Mouse (Mus musculus) CD4-positive, CD25-positive, alpha-beta regulatory T cell, adult 4 months (primary cell): Measurements from ENCODE around the gene Slc51a. TPM values are rescaled to one million over a fixed set of nuclear protein-coding genes. Genes with fewer than 3 reads are reported as not detected.
A peak's percentile ranks its signal among the peaks of the same experiment; 100 is the strongest.
"Not testable (repeated sequence)": the region's sequence is repeated elsewhere in the genome, so short reads cannot be mapped to it uniquely, and the experiment has no call there.

Experiments
- ATAC-seq: one replicate; pipeline ENCODE4 v1.8.0; 2017
- polyA plus RNA-seq, 2 experiments: library from polyadenylated mRNA; unstranded; fragments of 100-300 nt; shearing (Covaris generic); gene quantifications; one replicate each; pipeline ENCODE4 v1.2.1; 2017

Slc51a gene
- polyA plus RNA-seq, 2 experiments from 2014 or later = not detected

DNA sequence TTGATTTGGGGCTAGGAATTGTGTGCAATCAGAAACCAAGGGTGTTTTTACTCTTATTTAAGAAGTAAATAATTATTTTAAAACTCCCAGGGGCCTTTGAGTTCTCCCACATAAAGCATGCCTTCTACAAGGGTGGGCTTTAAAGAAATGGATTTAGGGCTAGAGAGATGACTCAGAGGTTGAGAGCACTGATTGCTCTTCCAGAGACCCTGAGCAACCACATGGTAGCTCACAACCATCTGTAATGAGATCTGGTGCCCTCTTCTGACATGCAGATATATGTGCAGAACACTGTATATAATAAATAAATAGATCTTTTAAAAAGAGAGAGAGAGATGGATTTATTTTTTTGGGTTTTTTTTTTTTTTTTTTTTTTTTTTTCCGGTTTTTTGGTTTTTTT lies 22.8 kb downstream of the Slc51a start:
- no peak for ATAC-seq

DNA sequence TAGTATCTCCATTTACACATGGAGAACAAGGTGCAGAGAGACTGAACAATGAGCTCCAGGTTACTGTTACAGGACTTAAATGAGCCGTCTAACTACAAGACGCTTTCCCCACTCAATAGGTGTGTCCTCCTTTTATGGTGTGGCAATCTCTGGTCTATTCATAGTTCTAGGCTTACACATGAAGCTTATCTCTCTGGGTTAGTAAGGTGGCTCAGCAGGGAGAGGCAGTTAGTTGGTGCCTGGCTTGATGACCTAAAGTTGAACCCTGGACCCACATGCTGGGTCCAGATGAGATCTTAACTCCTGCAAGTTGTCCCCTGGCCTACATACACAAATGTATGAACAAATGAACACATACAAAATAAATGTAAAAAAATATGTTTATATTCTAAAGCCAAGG lies 24.3 kb downstream of the Slc51a start:
- ATAC-seq = no peak

DNA sequence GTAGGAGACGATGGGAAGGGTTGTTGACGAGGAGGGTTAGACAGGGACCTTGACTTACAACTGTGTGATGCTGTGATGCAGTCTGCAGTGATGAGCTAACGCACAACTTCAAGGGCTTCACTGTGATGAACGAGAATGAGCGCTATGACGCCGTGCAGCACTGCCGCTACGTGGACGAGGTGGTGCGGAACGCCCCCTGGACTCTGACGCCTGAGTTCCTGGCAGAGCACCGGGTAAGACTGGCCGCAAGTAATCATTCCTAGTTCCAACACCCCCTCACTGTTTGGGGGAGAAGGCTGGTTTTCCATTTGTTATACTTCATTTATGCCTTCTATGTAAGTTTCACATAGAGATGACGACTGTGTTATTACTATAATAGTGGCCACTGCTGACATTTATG lies 24.7 kb downstream of the Slc51a start:
- ATAC-seq = no peak

DNA sequence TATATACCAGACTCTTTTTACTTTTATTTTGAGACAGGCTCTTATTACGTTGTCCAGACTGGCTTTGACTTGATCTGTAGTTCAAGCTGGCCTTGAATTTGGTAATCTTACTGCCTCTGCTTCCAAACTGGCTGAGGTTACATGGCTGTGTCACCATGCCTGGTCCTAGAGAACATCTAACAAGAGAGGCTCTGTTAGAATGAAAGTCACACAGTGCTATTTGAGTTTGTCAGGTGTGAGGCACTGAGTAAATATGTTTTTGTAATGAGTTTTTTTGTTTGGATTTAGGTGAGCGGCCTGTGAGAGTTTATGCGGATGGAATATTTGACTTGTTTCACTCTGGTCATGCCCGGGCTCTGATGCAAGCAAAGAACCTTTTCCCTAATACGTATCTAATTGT lies 26.0 kb downstream of the Slc51a start:
- ATAC-seq = no peak

DNA sequence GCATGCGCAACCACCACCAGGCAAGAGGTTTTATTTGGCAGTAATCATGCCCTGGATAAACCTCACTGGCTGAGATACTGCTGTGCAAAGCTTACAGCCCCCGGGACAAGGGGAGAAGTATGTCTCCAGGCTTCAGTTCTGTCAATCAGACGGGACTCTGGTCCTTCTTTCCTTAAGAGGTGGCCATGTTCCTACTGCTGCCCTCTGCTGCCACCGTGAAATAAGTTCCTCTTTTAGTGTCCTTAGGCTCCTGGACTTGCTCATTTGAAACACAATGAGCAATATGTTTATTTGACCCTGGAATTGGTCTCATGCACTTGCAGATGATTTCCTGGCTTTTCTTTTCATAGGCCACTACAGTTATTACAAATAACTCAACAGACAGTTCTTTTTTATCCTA lies 27.2 kb downstream of the Slc51a start:
- ATAC-seq = no peak

DNA sequence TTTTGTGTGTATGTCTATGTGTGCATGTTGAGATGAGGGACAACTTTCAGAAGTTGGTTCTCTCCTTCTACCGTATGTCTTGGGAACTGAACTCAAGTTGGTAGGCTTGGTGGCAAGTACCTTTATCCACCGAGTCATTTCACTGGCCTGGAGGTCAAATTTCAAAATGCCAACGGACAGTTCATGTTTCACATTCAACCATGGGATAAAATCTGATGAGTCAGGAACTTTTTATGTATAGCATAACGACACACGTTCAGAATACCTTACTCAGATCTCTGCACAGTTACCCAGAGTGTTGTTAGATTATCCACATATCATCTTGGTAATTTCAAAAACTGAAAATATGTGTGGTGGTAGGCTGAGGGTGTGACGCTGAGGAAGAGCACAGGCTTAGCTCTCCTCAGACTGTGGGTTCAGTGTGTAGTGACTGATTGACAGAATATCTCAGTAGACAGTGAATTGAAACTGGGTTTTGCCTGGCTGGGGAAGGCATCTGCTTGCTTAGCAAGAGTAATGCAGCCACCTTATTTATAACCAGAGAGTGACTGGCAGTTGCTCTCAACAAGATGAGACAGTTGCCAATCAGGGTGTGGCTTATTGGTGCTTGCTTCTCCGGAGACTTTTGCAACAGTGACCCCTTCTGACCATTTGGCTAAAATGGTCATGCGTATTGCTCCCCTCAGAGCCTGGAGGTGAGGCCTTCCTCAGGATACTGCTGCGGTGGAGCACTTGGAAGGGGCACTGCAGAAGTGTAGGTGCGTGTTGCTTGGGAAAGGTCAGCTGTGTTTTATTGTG lies 29.9 kb downstream of the Slc51a start:
- no peak for ATAC-seq

DNA sequence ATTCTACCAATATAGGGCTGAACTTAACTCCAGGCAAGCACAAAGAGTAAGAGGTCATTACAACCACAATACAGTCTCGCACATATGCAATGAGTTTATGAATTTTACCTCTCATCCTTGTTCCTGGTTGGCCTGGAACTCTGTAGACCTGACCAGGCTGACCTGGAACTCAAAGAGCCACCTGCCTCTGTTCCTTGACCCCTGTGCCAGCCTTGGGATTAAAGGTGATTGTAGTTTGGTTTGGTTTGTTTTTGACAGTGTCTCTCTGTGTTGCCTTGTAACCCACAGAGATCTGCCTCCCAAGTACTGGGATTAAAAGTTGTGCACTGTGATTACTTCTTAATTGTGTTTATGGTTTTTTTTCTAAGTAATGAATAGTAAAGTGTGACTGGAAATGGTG lies 30.9 kb downstream of the Slc51a start:
- no peak for ATAC-seq

DNA sequence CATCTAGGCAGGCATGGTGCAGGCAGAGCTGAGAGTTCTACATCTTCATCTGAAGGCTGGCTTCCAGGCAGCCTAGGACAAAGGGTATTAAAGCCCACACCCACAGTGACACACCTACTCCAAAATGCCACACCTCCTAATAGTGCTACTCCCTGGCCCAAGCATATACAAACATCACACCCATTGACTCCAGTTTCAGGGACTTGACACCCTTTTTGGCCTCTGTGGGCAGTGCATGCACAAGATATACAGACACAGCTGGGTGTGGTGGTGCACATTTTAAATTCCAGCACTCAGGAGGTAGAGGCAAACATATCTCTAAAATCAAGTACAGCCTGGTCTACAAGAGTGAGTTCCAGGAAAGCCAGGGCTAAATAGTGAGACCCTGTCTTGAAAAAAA lies 31.6 kb downstream of the Slc51a start:
- no peak for ATAC-seq

DNA sequence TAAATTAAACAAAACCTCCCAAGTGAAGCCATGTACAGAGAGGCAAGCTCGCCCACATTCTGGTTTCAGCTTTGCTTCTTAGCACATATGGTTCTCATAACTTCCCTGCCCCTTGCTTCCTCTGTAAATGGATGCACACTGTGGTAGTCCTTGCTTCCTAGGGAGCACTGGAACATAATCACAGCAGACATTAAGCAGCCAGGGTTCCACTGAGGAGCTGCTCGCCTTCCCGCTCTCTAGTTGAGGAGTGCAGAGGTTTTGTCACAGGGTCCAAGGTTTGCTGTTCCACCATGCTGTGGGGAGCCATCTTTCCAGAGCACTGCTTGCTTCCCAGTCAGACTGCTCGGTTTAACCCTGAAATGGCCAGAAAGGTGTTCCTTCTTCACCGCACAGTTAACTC lies 33.0 kb downstream of the Slc51a start:
- ATAC-seq = no peak

DNA sequence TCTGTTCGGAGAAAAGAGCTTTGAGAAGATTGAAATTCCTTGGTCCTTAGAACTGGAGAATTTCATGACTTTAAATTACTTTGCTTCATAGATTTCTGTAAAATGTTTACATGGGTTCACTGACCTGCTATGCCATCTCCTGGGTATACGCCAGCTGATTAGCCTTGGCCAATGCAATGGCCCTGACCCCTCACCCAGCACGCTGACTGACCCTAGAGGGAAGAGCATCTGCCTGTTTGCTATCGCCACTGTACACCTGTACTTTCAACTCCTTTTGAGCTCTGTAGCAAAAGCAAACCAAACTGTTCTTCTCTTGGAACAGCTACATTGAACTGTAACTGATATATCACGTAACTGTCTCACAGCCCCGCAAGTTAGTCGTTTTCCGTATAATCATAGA lies 34.6 kb downstream of the Slc51a start:
- no peak for ATAC-seq

DNA sequence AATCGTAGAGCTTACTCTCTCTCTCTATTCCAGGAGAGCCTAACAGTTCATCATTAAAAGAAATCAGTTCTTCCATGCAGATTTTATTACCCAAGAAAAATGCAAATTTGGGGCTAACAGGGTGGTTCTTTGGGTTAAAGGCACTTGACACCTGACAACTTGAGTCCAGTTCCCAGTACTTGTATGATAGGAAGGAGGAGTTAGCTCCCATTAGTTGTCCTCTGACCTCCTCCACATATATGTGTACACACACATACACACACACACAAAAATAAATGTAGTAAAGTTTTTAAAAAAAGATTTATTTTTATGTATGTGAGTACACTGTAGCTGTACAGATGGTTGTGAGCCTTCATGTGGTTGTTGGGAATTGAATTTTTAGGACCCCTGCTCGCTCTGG lies 37.5 kb downstream of the Slc51a start:
- no peak for ATAC-seq

DNA sequence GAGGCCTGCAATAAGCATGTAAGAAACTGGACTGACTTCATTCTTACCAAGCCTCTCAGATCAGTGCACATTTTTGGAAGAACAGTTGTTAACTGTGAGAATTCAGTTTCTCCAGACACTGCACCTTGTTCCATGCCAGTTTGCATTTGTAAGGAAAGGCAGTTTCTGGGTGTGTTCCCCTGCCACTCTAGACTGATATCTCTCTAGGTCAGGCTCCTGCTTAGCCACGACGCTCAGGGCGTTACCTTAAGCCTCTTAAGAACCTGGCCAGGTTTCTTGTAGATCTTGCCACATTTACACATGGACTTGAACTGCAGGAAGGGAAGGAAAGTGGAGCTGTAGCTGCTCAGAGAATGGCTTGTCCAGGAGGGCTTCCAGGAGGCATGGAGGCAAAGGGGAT lies 38.0 kb downstream of the Slc51a start:
- ATAC-seq = no peak

DNA sequence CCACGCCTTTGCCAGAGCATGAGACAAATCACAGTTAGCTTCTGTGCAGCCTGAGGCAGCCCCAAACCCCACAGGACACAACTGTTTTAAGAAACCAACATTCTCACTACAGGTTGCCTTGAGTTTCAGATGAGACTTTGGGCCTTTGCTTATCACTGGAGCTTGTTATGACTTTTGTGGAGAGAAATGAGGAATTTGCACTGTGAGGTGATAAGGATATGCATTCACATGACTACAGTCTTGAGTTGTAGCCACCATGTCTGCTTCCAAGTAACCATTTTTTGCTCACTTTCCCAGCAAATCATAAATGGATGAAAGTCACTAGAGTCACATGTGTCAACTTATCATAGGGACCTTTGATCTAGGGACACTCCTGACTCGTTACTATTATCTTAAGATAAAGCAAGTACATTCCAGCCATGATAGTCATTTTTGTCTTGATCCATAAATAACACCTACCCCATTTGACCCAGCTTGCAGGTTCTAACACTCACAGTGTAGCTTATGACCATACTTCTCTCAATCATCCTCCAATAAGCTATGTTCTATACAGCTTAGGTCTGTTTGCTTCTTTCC lies 41.0 kb downstream of the Slc51a start:
- no peak for ATAC-seq

DNA sequence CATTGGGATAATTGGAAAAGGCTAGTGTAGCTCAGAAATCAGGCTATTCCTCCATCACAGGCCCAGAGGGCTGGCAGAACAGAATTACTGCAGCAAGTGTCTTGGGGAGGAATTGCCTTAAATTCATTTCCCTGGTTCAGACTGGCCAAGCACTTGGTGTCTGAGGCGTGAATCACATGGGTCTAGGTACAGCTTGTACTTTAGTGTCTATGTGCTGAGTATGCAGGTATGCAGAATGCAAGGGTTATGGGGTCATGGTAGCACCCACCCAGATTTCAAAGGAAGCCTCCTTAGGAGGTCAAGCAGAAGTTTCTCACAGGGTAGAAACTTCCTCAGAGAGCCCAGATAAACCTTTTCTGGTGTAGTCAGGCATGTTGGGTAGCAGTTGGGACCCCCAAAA lies 42.1 kb downstream of the Slc51a start:
- no peak for ATAC-seq

DNA sequence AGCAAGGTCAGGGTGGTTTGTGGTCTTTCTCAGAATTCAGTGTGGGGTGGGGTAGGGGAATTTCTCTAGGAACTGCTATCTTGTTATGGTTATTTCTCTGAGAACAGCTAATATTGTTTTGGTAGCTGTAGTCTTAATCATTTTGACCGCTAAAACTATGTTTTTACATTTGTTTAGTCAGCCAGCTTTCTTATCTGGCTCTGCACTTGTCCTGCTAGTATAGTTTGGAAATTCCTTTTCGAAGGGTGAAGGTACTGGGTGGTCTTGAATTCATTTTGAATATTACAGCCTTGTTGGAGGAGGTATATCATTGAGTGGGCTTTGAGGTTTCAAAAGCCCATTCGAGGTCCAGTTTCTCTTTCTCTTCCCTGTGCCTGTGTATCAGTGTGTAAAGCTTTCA lies 43.1 kb downstream of the Slc51a start:
- ATAC-seq = not testable (repeated sequence)

DNA sequence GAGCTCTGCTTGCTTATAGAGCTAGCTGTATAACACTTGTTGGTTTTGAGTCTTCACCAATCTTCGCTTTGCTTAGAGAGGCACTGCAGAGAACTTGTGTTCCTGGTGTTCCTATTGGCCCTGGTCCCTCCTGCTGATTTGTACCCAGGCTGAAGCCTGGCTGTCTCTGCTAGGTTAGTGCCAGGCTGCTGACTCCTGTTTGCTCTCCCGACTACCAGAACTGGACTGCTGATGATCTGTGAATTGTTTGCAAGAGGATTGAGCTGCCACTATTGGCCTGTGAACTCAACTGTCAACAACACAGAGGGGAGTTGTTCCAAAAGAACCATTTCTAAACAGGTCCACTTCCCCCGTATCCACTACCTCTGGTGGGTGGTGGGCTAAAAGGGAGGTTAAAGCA lies 46.2 kb downstream of the Slc51a start:
- no peak for ATAC-seq

DNA sequence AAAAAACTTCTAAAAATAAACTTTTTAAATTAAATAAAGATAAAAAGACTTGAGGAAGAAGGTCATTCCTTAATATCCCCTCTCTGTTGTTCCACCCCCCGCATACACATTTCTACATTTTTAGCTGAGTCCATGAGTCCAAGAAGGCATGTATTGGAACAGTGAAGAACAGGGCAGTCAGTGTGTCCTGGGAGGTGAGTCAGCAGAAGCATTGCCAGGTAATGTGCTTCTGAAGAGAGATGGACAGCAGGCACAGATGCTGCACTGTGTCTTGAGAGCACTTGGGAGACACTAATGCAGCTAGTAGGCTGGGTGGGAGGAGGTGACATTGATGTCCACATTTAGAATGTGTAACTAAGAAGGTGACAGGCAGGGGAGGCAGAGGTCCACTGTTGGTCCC lies 50.4 kb downstream of the Slc51a start:
- no peak for ATAC-seq

DNA sequence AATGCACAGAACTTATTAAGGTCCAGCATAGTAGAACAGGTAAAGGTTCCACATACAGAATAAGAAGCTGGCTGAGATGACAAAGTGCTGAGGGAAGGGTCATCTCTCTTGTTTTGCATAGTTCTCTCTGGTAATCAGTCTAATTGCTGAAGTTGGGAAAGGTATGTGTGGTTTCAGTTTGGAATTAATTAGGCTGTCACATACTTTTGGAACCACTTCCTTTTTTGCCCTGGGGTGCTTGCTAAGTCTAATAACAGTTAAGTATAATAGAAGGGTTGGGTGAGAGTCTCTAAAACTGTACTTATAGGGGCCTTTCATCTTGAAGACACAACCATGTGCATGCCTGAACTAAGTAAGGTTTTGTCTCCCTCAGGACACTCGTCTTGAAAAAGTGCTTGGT lies 51.0 kb downstream of the Slc51a start:
- no peak for ATAC-seq

DNA sequence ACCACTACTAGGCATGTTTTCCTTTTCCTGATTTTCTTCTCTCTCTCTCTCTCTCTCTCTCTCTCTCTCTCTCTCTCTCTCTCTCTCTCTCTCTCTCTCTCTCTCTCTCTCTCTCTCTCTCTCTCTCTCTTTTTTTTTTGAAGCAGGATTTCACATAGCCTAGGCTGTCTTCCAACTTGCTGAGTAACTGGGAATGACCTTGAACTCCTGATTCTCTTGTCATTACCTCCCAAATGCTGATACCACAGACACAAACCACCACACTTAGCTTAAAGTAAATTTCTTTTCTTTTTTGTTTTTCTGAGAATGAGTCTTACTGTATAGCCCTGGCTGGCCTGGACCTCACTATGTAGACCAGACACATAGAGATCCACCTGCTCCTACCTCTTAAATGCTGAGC lies 53.0 kb downstream of the Slc51a start:
- no peak for ATAC-seq

DNA sequence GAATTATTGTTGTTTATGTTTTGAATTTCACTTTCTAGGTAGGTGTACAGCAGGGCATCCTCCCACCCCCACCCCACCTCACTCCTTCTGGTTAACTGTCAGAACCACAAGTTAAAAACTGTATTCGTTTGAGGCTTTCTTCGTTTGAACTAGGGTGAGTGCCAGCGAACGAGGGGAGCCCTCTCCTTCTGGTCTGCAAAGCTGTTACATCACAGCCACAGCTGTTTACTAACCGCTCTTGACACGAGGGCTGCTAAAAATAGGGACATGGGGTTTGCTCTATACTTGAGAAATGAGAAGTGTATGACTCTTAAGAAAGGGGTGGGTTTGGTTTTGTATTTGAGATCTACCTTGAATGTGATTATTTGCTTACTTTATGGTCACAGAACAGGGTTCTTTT lies 53.6 kb downstream of the Slc51a start:
- peak; percentile 21 for ATAC-seq

DNA sequence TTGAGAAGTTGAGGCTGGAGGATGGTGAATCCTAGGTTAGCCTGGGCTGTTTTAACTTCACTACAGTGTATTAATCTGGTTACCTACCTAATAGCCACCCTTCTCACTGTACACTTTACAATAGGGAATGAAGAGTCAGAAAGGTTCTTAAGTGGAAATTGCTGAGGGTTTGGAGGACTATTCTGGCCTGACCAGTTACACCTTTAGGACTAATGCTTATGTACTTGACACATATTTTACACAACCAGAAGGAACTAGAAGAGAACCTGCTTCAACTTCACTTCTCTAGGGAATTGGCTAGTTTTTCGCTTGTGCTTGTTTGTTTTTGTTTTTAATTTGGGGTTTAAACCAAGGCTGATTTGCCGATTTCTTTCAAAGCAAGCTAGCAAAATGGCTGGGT lies 54.5 kb downstream of the Slc51a start:
- no peak for ATAC-seq

DNA sequence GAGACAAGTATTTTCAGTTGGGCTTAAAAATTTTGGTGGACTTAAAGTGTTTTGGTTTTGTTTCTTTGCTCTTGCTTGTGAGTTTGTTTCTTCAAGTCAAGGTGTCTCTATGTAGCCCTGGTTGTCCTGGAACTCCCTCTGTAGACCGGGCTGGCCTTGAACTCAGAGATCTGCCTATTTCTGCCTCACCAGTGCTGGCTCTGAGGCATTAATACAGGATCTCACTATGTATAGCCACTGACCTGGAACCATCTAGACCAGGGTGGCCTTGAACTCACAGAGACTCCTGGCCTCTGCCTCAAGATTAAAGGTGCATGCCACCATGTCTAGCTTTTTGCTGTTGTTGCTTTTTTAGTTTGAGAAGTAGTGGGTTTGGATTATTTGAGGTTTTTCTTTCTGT lies 55.8 kb downstream of the Slc51a start:
- no peak for ATAC-seq

DNA sequence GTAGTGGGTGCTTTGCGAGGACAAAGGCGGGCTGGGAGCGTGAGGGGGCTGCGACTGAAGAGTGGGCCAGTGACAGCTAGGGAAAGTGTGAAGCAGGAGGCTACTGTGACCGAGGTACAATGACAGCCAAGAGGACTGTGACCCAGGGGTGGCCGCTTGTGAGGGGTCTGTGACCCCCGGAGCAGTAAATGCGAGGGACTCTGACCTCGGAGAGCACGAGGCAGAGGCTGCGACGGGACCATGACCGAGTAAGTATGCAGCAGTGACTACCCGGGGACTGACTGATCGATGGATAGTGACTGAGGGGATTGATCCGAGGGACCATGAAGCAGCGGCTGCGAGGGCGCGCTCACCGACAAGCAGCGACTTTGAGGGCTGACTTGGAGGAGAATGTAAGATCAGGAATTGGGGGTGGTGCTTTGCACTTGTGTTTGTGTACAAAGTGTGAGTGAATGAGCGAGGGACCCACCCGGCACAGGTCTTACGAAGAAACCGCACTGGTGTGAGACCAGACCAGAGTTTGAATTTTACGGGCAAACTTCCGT lies 56.6 kb downstream of the Slc51a start:
- peak; percentile 57 for ATAC-seq

DNA sequence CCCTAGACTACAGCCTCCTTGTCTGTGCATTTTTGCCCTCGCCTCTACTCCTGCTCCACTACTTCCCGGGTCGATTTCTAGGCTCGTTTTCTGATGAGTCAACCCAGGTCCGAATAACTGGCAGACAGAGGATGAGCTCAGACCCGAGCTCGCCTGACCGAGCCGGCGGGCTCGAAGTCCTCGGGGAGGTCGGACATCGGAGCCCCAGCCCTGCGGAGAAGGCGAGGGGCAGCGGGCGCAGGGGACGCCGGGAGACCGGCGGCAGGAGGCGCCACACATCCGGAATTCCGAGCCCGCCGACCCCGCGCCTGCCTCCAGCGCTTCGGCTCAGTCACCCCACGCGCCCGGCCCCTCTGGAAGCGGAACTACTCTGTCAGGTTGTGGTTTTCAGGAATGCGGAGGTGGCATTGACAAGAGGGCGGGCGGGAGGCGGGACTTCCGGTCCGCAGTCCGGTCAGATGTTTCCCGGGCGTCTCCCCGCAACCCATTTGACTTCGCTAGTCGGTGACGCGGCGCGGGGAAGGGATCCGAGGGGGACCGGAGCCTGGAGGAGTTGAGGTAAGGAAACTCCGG lies 57.1 kb downstream of the Slc51a start, which contains the start of gene Pcyt1a:
Gene Pcyt1a, plus strand, starts transcription at position 448 of the 573 bp plus-strand sequence.
- ATAC-seq = peak; percentile 82
